Mouse (Mus musculus) spleen, adult 2 months (tissue): ENCODE measurements around the gene Col12a1.

Source experiments
- CTCF ChIP-seq: fragments of 200-500 bp; IDR thresholded peaks from 2 replicates; pipeline ENCODE4 v1.5.1; 2011; ENCODE audit warnings: mild to moderate bottlenecking, inconsistent platforms; ENCODE audit not compliant: insufficient read depth, insufficient read length, insufficient replicate concordance; ENCODE audit errors: extremely low read depth
- POLR2A ChIP-seq: fragments of 200-500 bp; IDR thresholded peaks from 2 replicates; pipeline ENCODE4 v1.6.1; 2011; ENCODE audit warnings: low read depth, low read length, inconsistent platforms

DNA sequence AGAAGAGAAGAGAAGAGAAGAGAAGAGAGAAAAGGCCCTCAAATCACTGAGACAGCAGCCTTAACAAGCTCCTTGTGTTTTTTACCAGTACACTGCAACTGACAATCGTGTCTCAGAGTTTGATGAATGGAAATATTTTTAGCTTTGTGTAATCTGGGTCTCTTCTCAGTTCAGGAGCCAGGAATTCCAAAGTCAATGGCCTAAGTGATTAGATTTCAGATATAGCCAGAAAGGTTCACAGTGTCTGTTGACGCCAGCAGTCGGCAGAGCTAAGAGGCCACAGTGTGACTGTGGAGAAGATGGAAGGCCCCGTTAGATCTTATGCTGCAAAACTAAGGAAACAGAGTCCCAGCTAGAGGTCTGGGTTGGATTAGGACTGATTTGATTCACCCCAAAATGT, 80.8 kb downstream of the Col12a1 start:
- TF ChIP-seq POLR2A: no peak
- TF ChIP-seq CTCF: no peak
